10 mouse cellular contexts compared by ENCODE assay signal in genomic region chr17:62775401-62775800, GRCm38 (mm10).
"Had no signal": no experiment of that assay in that cellular context is flagged by ENCODE, and none has a peak within 500 bp of the region (broad histone marks: within the 10 kb centered on the region; RNA-seq: fewer than 3 reads in every experiment).

No protein-coding gene starts in this region.

- H3K4me2 ChIP-seq: limb, embryonic 13.5 days; midbrain, embryonic 11.5 days; midbrain, embryonic 15.5 days had no signal

- H3K36me3 ChIP-seq: limb, embryonic 13.5 days; midbrain, embryonic 15.5 days had no signal

- H3K4me3 ChIP-seq: layer of hippocampus, adult 2 months; limb, embryonic 13.5 days; midbrain, embryonic 15.5 days had no signal

- DNase-seq: kidney, adult 18-20 months; left cerebral cortex, postnatal 4 days; right cerebral cortex, adult 18-20 months; right cerebral cortex, postnatal 25 days; thymus, postnatal 36 days had no signal

- ATAC-seq: midbrain, embryonic 15.5 days had no signal

- H3K27ac ChIP-seq: layer of hippocampus, adult 2 months; limb, embryonic 13.5 days; liver, embryonic 14.5 days; midbrain, embryonic 15.5 days had no signal

- H3K27me3 ChIP-seq: limb, embryonic 13.5 days; midbrain, embryonic 15.5 days had no signal

- H3K9me3 ChIP-seq: limb, embryonic 13.5 days; midbrain, embryonic 15.5 days had no signal

- H3K9ac ChIP-seq: limb, embryonic 13.5 days; liver, embryonic 14.5 days; midbrain, embryonic 15.5 days had no signal
